Mouse (Mus musculus) cerebellum, adult 2 months (tissue): ENCODE results near the gene Plekho1.

Experiments
- CTCF ChIP-seq: fragments of 200-500 bp; IDR thresholded peaks from 2 replicates; pipeline ENCODE4 v1.5.1; 2011; ENCODE audit warnings: low read depth, mild to moderate bottlenecking, control low read depth, low read length, moderate library complexity, borderline replicate concordance; ENCODE audit not compliant: insufficient read depth
- POLR2A ChIP-seq: fragments of 200-500 bp; IDR thresholded peaks from 2 replicates; pipeline ENCODE4 v1.6.1; 2011; ENCODE audit warnings: low read length, control low read depth, borderline replicate concordance; ENCODE audit not compliant: insufficient read depth

DNA sequence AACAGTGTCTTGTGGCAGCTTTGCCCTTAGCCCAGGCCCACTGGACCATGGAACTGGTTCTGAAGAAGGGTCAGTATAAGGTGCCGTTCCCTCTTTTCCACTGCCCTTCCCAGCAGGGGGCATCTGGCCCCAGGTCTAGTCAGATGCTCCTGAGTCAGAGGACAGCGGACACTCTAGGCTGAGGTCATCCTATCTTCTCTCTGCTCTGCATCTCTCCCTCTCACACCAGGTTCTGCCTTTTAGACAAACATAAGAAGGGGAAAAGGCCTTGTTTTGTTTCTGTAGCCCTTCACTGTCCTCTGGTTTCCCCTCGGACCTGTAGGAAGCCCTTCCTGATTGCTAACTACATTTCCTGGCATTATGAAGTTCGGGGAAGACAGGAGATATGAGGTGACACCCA lies 1.9 kb downstream of the Plekho1 start:
- TF ChIP-seq CTCF (no peak), POLR2A (peak; percentile 51; the same call in 1 of the 2 replicates)
